Mouse (Mus musculus) kidney, postnatal 10 days (tissue): ENCODE data around the gene Olfr938.

Experiments used
- DNase-seq: peaks from one replicate; pipeline ENCODE4 v3.0.0; 2021; ENCODE audit warnings: mixed read lengths

The Olfr938 gene

GRCm38 (mm10) chr9:39078787-39079186 lies at the start of gene Olfr938:
TSS of gene Olfr938 (minus strand) at chr9:39078887.
- no peak for DNase-seq

- no peak for DNase-seq
Measured at GRCm38 (mm10) chr9:39127831-39128230, 49.1 kb upstream of the Olfr938 start, which contains the start of gene Olfr27. TSS of gene Olfr27 (plus strand) at chr9:39128131.

GRCm38 (mm10) chr9:39127326-39127725 lies 48.6 kb upstream of the Olfr938 start:
- DNase-seq: no peak

- DNase-seq: no peak
Measured at GRCm38 (mm10) chr9:39064851-39065250, 13.8 kb downstream of the Olfr938 start, which contains the start of gene Olfr937. TSS of gene Olfr937 (minus strand) at chr9:39064951.
